Mouse (Mus musculus) CH12.LX (cell line): ENCODE results near the gene Gpx7. TPM values are rescaled to one million over a fixed set of nuclear protein-coding genes. Genes with fewer than 3 reads are reported as not detected.

Experiments used
- DNase-seq: peaks from one replicate; pipeline ENCODE4 v3.0.0-alpha.2; 2013; ENCODE audit errors: extremely low read depth
- H3K27ac ChIP-seq: 2 replicates; pipeline ENCODE4 v1.5.1; 2012; ENCODE audit warnings: low read depth, mild to moderate bottlenecking, control low read depth, moderate library complexity; ENCODE audit not compliant: insufficient read depth
- H3K27me3 ChIP-seq: replicated peaks from 2 replicates; pipeline ENCODE3; 2012; ENCODE audit warnings: inconsistent platforms
- H3K36me3 ChIP-seq, 2 experiments: replicated peaks in 1 of 2; 2 replicates each; pipeline versions ENCODE3 to v1.6.1; 2012; ENCODE audit warnings: inconsistent platforms in 1 of 2, low read length in 1 of 2, mild to moderate bottlenecking in 1 of 2, mixed read lengths in 1 of 2, moderate library complexity in 1 of 2; ENCODE audit not compliant: control insufficient read depth in 1 of 2, insufficient read depth in 1 of 2
- H3K4me1 ChIP-seq, 2 experiments: 2 replicates each; pipeline ENCODE4 v1.6.1; 2012; ENCODE audit warnings: inconsistent platforms in 1 of 2, moderate library complexity in 1 of 2; ENCODE audit not compliant: insufficient read depth in 2 of 2, control insufficient read depth in 1 of 2
- H3K4me2 ChIP-seq: 2 replicates; pipeline ENCODE4 v1.6.1; 2012; ENCODE audit warnings: low read depth, mild to moderate bottlenecking, control low read depth; ENCODE audit not compliant: poor library complexity, insufficient read depth, severe bottlenecking
- H3K4me3 ChIP-seq, 3 experiments: fragments of 150-350 bp in 1 of 3; sonication (generic) in 1 of 3; replicated peaks in 1 of 3; 2 replicates each; pipeline versions ENCODE3 to v1.5.1; 2011 to 2012; ENCODE audit warnings: low read depth in 2 of 3, low read length in 2 of 3, mild to moderate bottlenecking in 2 of 3, moderate library complexity in 2 of 3, control low read depth in 1 of 3, improper control_type of control experiment in 1 of 3, inconsistent platforms in 1 of 3, mixed read lengths in 1 of 3; ENCODE audit not compliant: poor library complexity in 1 of 3
- H3K79me2 ChIP-seq: replicated peaks from 2 replicates; pipeline ENCODE4 v1.6.1; 2012; ENCODE audit warnings: mild to moderate bottlenecking, moderate library complexity; ENCODE audit not compliant: control insufficient read depth, poor library complexity, insufficient read depth, severe bottlenecking; ENCODE audit errors: extremely low read depth
- H3K9ac ChIP-seq: 2 replicates; pipeline ENCODE4 v1.6.1; 2012; ENCODE audit warnings: low read depth, mild to moderate bottlenecking, control low read depth, moderate library complexity; ENCODE audit not compliant: insufficient read depth
- H3K9me3 ChIP-seq: replicated peaks from 2 replicates; pipeline ENCODE3; 2012; ENCODE audit warnings: low read length, inconsistent platforms, mixed read lengths
- CHD1 ChIP-seq: IDR thresholded peaks from 2 replicates; pipeline ENCODE4 v1.6.1; 2012; ENCODE audit warnings: low read depth, low read length, improper control_type of control experiment, inconsistent platforms
- CHD2 ChIP-seq: IDR thresholded peaks from 2 replicates; pipeline ENCODE4 v1.6.1; 2011; ENCODE audit warnings: low read length, improper control_type of control experiment
- CTCF ChIP-seq, 2 experiments: IDR thresholded peaks in 1 of 2; conservative IDR thresholded peaks in 1 of 2; 2 replicates each; pipeline ENCODE4 v1.5.1; 2011 to 2012; ENCODE audit warnings: low read depth in 2 of 2, low read length in 2 of 2, improper control_type of control experiment in 1 of 2, inconsistent platforms in 1 of 2, mild to moderate bottlenecking in 1 of 2, moderate library complexity in 1 of 2
- EP300 ChIP-seq: IDR thresholded peaks from 2 replicates; pipeline ENCODE4 v1.6.1; 2011; ENCODE audit warnings: low read length, improper control_type of control experiment
- JUN ChIP-seq: IDR thresholded peaks from 2 replicates; pipeline ENCODE4 v1.6.1; 2011; ENCODE audit warnings: low read depth, mild to moderate bottlenecking, low read length, improper control_type of control experiment, moderate library complexity; ENCODE audit not compliant: insufficient read depth
- JUND ChIP-seq: conservative IDR thresholded peaks from 2 replicates; pipeline ENCODE4 v1.6.1; 2011; ENCODE audit warnings: low read depth, low read length, improper control_type of control experiment
- KAT2A ChIP-seq: IDR thresholded peaks from 2 replicates; pipeline ENCODE4 v1.6.1; 2012; ENCODE audit warnings: low read length, improper control_type of control experiment, inconsistent platforms; ENCODE audit not compliant: insufficient replicate concordance
- MAX ChIP-seq: IDR thresholded peaks from 2 replicates; pipeline ENCODE4 v1.6.1; 2011; ENCODE audit warnings: low read length, improper control_type of control experiment
- MYC ChIP-seq: IDR thresholded peaks from 2 replicates; pipeline ENCODE4 v1.6.1; 2011; ENCODE audit warnings: low read depth, mild to moderate bottlenecking, improper control_type of control experiment, low read length
- NELFE ChIP-seq: IDR thresholded peaks from 2 replicates; pipeline ENCODE4 v1.6.1; 2011; ENCODE audit warnings: low read depth, low read length, improper control_type of control experiment
- NRF1 ChIP-seq: IDR thresholded peaks from 2 replicates; pipeline ENCODE4 v1.6.1; 2014; ENCODE audit warnings: low read depth, mild to moderate bottlenecking, inconsistent platforms, low read length, improper control_type of control experiment, moderate library complexity
- POLR2A ChIP-seq: IDR thresholded peaks from 2 replicates; pipeline ENCODE4 v1.6.1; 2011; ENCODE audit warnings: low read depth, mild to moderate bottlenecking, improper control_type of control experiment, low read length
- RAD21 ChIP-seq: IDR thresholded peaks from 2 replicates; pipeline ENCODE4 v1.6.1; 2011; ENCODE audit warnings: low read depth, mild to moderate bottlenecking, low read length, improper control_type of control experiment, moderate library complexity
- RCOR1 ChIP-seq: conservative IDR thresholded peaks from 2 replicates; pipeline ENCODE4 v1.6.1; 2012; ENCODE audit warnings: low read depth, mild to moderate bottlenecking, inconsistent platforms, low read length, improper control_type of control experiment
- SIN3A ChIP-seq: IDR thresholded peaks from 2 replicates; pipeline ENCODE4 v1.6.1; 2012; ENCODE audit warnings: low read length, improper control_type of control experiment, inconsistent platforms
- TCF12 ChIP-seq: IDR thresholded peaks from 2 replicates; pipeline ENCODE4 v1.6.1; 2014; ENCODE audit warnings: low read depth, mild to moderate bottlenecking, inconsistent platforms, low read length, improper control_type of control experiment
- USF1 ChIP-seq: IDR thresholded peaks from 2 replicates; pipeline ENCODE4 v1.6.1; 2014; ENCODE audit warnings: low read depth, mild to moderate bottlenecking, inconsistent platforms, low read length, improper control_type of control experiment
- ZC3H11A ChIP-seq: IDR thresholded peaks from 2 replicates; pipeline ENCODE4 v1.6.1; 2012; ENCODE audit warnings: low read depth, mild to moderate bottlenecking, inconsistent platforms, low read length, improper control_type of control experiment
- ZMIZ1 ChIP-seq: IDR thresholded peaks from 2 replicates; pipeline ENCODE4 v1.6.1; 2012; ENCODE audit warnings: low read depth, mild to moderate bottlenecking, inconsistent platforms, low read length, improper control_type of control experiment
- dilution Hi-C: fragments of 300-500 bp; cut with MboI; formaldehyde crosslinking; loops from 2 replicates; pipeline ENCODE4 v1.14.3; 2020; ENCODE audit warnings: low sequenced_read_pairs; ENCODE audit not compliant: extremely low pct_unique_long_range_greater_than_20kb, extremely low pct_ligation_motif_present
- in situ Hi-C: fragments of 300-500 bp; cut with MboI; formaldehyde crosslinking; loops from 3 replicates; pipeline ENCODE4 v1.14.3; 2019; ENCODE audit warnings: low sequenced_read_pairs, low pct_ligation_motif_present, low pct_unique_long_range_greater_than_20kb, mixed read lengths
- polyA plus RNA-seq: library from polyadenylated mRNA; unstranded; fragments of >175 nt; gene quantifications from 2 replicates; pipeline ENCODE4 v1.2.1, GENCODE M21; 2012; ENCODE audit warnings: low read depth; ENCODE audit not compliant: insufficient read length
- total RNA-seq, 2 experiments: library from RNA; depleted of rRNA; stranded (reverse); fragments of 300-350 nt in 1 of 2; fragments of >200 nt in 1 of 2; gene quantifications; 2 replicates each; pipeline ENCODE4 v1.2.3; 2012 to 2014

Gene Gpx7
- not detected in 2 replicates for total RNA-seq (2012; rRNA removed)
- total RNA-seq (2014; rRNA removed) = not detected in 2 replicates
- polyA plus RNA-seq = not detected in 2 replicates

DNA sequence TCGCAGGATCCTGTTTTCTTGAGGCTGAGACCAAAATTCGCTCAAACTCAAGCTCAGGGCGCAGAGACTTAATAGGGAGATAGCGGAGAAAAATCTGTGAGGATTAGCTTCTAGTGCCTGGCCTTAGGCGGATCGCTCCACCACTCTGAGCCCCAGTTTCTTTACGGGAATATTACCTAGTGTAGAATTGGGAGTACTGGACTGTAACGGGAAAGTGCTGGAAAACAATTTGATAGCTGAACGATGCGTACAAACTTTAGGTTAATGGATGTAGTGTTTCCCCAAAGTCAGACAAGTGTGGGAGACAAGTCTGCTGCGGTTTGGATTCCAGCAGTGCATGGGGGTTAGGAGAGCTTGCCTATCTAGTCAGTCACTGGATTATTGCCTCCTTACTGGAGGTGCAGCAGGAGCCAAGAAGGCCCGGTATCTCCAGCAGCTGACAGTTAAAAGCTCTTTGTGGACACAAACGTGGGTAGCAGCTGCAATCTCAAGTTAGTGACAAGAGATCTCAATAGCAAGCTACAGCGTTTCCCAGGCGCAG, at the start of gene Gpx7:
TSS of gene Gpx7 (minus strand) at position 101 of the 541 bp plus-strand sequence.
- H3K27me3 ChIP-seq = no peaks in the 10 kb centered on the region
- no peak within 1 kb of the TSS for H3K4me2 ChIP-seq
- no peak within 1 kb of the TSS for H3K9ac ChIP-seq
- H3K27ac ChIP-seq = no peak within 1 kb of the TSS
- dilution Hi-C loops (no loop called here), in situ Hi-C loops (no loop called here)
- H3K9me3 ChIP-seq = no peaks in the 10 kb centered on the region
- no peaks in the 10 kb centered on the region for H3K36me3 ChIP-seq
- TF ChIP-seq RCOR1 (no peak), JUND (no peak), USF1 (no peak), EP300 (no peak), SIN3A (no peak), MAX (no peak), NRF1 (no peak), CHD2 (no peak), ZMIZ1 (no peak), POLR2A (no peak), ZC3H11A (no peak), JUN (no peak), MYC (no peak), TCF12 (no peak)
- peaks cover 3 to 4% of the 10 kb centered on the region in 2 experiments; a peak in 2 of 4 replicates for H3K4me1 ChIP-seq
- H3K79me2 ChIP-seq = no peaks in the 10 kb centered on the region
- no peak within 1 kb of the TSS for H3K4me3 ChIP-seq
- DNase-seq = no peak

DNA sequence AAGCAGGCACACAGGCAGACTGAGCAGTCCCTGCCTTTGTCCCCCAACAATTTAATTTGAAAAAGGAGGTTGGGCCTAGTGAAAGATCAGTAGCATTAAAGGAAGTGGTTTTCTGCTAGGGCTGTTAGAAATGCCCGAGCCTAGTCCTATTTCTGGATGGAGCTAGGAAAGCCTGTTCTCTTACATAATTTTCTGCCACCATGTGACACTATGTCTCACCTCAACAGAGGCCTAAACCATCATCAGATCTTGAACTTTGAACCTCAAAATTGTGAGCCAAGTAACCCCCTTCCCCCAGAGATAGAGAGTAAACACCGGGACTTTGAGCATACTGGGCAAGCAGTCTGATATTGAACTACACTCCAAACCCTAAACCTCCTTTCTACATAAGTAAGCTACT, 49.3 kb upstream of the Gpx7 start:
- DNase-seq = no peak
- in situ Hi-C loops = no loop called here
- Histone ChIP-seq H3K9ac (no peak overlapping the region), H3K36me3 (no peaks in the 10 kb centered on the region), H3K79me2 (peaks cover 3% of the 10 kb centered on the region; the same call in 1 of the 2 replicates), H3K27ac (no peak overlapping the region), H3K27me3 (no peaks in the 10 kb centered on the region), H3K4me3 (no peak overlapping the region), H3K4me2 (no peak overlapping the region)
- dilution Hi-C loops = no loop called here
- no peak for TF ChIP-seq CTCF (conservative IDR thresholded peaks at IDR 0.05 in 1 of 2, IDR thresholded peaks at IDR 0.05 in 1 of 2; ENCODE audit: low read depth in 2 of 2, low read length in 2 of 2)
- TF ChIP-seq NELFE = no peak
- no peak for TF ChIP-seq TCF12
- TF ChIP-seq KAT2A = no peak
- no peak for TF ChIP-seq EP300
- no peak for TF ChIP-seq RAD21
- no peak for TF ChIP-seq CHD1
- TF ChIP-seq, all 38 proteins: peak for 0
- H3K4me1 ChIP-seq = peaks cover 0 to 25% of the 10 kb centered on the region in 2 experiments; a peak in 2 of 4 replicates
- H3K9me3 ChIP-seq = no peaks in the 10 kb centered on the region
